Mouse (Mus musculus): Measurements from ENCODE around the gene Mks1.
"Not testable (repeated sequence)": the region's sequence is repeated elsewhere in the genome, so short reads cannot be mapped to it uniquely, and the experiment has no call there.

The Mks1 gene

GRCm38 (mm10) chr11:87852690-87853596, at the start of gene Mks1:
Gene Mks1 (plus strand): TSS chr11:87853215.
- peak; percentile 99 for ATAC-seq (ENCODE audit: low TSS enrichment)

GRCm38 (mm10) chr11:87805448-87805847, 47.6 kb upstream of the Mks1 start:
- no peak for ATAC-seq (ENCODE audit: low TSS enrichment)

- no peak for ATAC-seq (ENCODE audit: low TSS enrichment)
These were observed 45.6 kb upstream of the Mks1 start for GRCm38 (mm10) chr11:87807433-87807832.

GRCm38 (mm10) chr11:87808236-87808635, 44.8 kb upstream of the Mks1 start:
- ATAC-seq (ENCODE audit: low TSS enrichment): no peak

- ATAC-seq (ENCODE audit: low TSS enrichment): no peak
These were observed 41.6 kb upstream of the Mks1 start for GRCm38 (mm10) chr11:87811396-87811795.

GRCm38 (mm10) chr11:87814831-87815230, 38.2 kb upstream of the Mks1 start:
- ATAC-seq (ENCODE audit: low TSS enrichment): no peak

- peak; percentile 79 for ATAC-seq (ENCODE audit: low TSS enrichment)
These were observed 36.1 kb upstream of the Mks1 start for GRCm38 (mm10) chr11:87816707-87817442.

GRCm38 (mm10) chr11:87817443-87817773, 35.6 kb upstream of the Mks1 start:
- no peak for ATAC-seq (ENCODE audit: low TSS enrichment)

- ATAC-seq (ENCODE audit: low TSS enrichment): no peak
These were observed 31.5 kb upstream of the Mks1 start for GRCm38 (mm10) chr11:87821502-87821901.

GRCm38 (mm10) chr11:87828239-87828900, 24.6 kb upstream of the Mks1 start, which contains the start of gene Lpo:
Gene Lpo (minus strand): TSS chr11:87828289.
- no peak; the same call in 1 of the 2 replicates for ATAC-seq (ENCODE audit: low TSS enrichment)

GRCm38 (mm10) chr11:87840676-87841075, 12.3 kb upstream of the Mks1 start:
- no peak for ATAC-seq (ENCODE audit: low TSS enrichment)

- ATAC-seq (ENCODE audit: low TSS enrichment): no peak
These were observed 11.6 kb upstream of the Mks1 start for GRCm38 (mm10) chr11:87841436-87841835.

- no peak for ATAC-seq (ENCODE audit: low TSS enrichment)
These were observed 5.9 kb upstream of the Mks1 start for GRCm38 (mm10) chr11:87846968-87847600.

GRCm38 (mm10) chr11:87847884-87848283, 5.1 kb upstream of the Mks1 start:
- ATAC-seq (ENCODE audit: low TSS enrichment): no peak

GRCm38 (mm10) chr11:87853597-87853954, 561 bp downstream of the Mks1 start:
- ATAC-seq (ENCODE audit: low TSS enrichment): peak; percentile 69

GRCm38 (mm10) chr11:87854550-87854949, 1.5 kb downstream of the Mks1 start:
- no peak for ATAC-seq (ENCODE audit: low TSS enrichment)

- no peak for ATAC-seq (ENCODE audit: low TSS enrichment)
These were observed 6.3 kb downstream of the Mks1 start for GRCm38 (mm10) chr11:87859273-87859672.

GRCm38 (mm10) chr11:87860426-87860825, 7.4 kb downstream of the Mks1 start:
- ATAC-seq (ENCODE audit: low TSS enrichment): no peak

- no peak for ATAC-seq (ENCODE audit: low TSS enrichment)
These were observed 9.8 kb downstream of the Mks1 start for GRCm38 (mm10) chr11:87862805-87863204.

- ATAC-seq (ENCODE audit: low TSS enrichment): not testable (repeated sequence)
These were observed 13.9 kb downstream of the Mks1 start for GRCm38 (mm10) chr11:87866891-87867290.

GRCm38 (mm10) chr11:87870096-87870495, 17.1 kb downstream of the Mks1 start:
- ATAC-seq (ENCODE audit: low TSS enrichment): no peak

GRCm38 (mm10) chr11:87871766-87872165, 18.8 kb downstream of the Mks1 start:
- no peak for ATAC-seq (ENCODE audit: low TSS enrichment)

Data from frontal cortex, adult (tissue).